Mouse (Mus musculus) heart, postnatal 0 days (tissue): ENCODE results near the gene Kmt2c.

ENCODE experiments used
- CTCF ChIP-seq: IDR thresholded peaks from 2 replicates; pipeline ENCODE4 v1.5.1; 2016; ENCODE audit warnings: antibody characterized with exemption, control low read depth, low read depth
- EP300 ChIP-seq: IDR thresholded peaks from 2 replicates; pipeline ENCODE4 v1.6.1; 2016; ENCODE audit warnings: antibody characterized with exemption, low read depth

GRCm38 (mm10) chr5:25506041-25506440, 7.5 kb upstream of the Kmt2c start:
- TF ChIP-seq CTCF, result no peak
- TF ChIP-seq EP300, result no peak
